Mouse (Mus musculus) midbrain, embryonic 10.5 days (tissue): Measurements from ENCODE around the gene Uckl1. TPM values are rescaled to one million over a fixed set of nuclear protein-coding genes. Genes with fewer than 3 reads are reported as not detected.

Source experiments
- DNase-seq: peaks from one replicate; pipeline ENCODE4 v3.0.0-alpha.2; 2017; ENCODE audit warnings: low spot score
- H3K27ac ChIP-seq: fragments of 300-500 bp; sonication (generic); replicated peaks from 2 replicates; pipeline ENCODE4 v1.5.1; 2016; ENCODE audit warnings: mild to moderate bottlenecking
- H3K27me3 ChIP-seq: fragments of 300-500 bp; sonication (generic); 2 replicates; pipeline ENCODE4 v1.6.1; 2016; ENCODE audit warnings: low read depth, mild to moderate bottlenecking; ENCODE audit not compliant: poor library complexity, severe bottlenecking
- H3K36me3 ChIP-seq: fragments of 300-500 bp; sonication (generic); 2 replicates; pipeline ENCODE4 v1.6.1; 2016; ENCODE audit warnings: mild to moderate bottlenecking, moderate library complexity
- H3K4me1 ChIP-seq: fragments of 300-500 bp; sonication (generic); 2 replicates; pipeline ENCODE4 v1.6.1; 2016
- H3K4me3 ChIP-seq: fragments of 300-500 bp; sonication (generic); 2 replicates; pipeline ENCODE4 v1.5.1; 2016; ENCODE audit warnings: mild to moderate bottlenecking, moderate library complexity
- H3K9me3 ChIP-seq: fragments of 300-500 bp; sonication (generic); replicated peaks from 2 replicates; pipeline ENCODE4 v1.6.1; 2016; ENCODE audit warnings: mild to moderate bottlenecking
- WGBS: fragments of 180-500 bp; shearing (Covaris S2); methylation state at CpG from one replicate; pipeline ENCODE4 v1.1.7; 2016; 5-methylcytosine and 5-hydroxymethylcytosine counted together
- polyA plus RNA-seq: library from polyadenylated mRNA; unstranded; fragments of >200 nt; fragmentation: Nextera tagmentation; extraction: Ambion mirVana; gene quantifications from 2 replicates; pipeline ENCODE4 v1.2.1, GENCODE M21; 2016

The Uckl1 gene
- polyA plus RNA-seq, 1 experiment from 2014 or later = 49.8 TPM

DNA sequence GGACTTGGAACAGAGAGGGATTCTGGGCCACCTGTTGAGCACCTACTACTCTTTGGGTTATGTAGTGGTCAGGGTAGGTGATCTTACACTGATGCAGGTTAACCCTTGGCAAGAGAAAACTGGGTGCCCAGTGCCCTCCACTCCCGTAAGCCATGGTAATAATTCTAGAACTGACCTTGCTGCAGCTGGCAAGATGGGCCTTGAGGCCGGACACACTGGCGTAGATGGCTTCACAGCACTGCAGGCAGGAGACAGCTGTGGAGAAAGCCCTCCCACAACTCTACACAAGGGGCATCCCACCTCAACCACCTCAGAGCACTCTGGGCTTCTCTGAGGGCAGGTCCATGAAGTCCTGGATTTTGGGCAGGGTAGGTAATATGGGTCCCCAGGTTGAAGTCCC, 1.4 kb upstream of the Uckl1 start:
- no peak overlapping the region for H3K4me3 ChIP-seq
- peaks cover 80% of the 10 kb centered on the region for H3K36me3 ChIP-seq
- DNase-seq = no peak
- 94% methylated on average over 3 of the region's 3 CpGs for WGBS
- H3K9me3 ChIP-seq = no peaks in the 10 kb centered on the region
- H3K27ac ChIP-seq = no peak overlapping the region
- peaks cover 21% of the 10 kb centered on the region for H3K4me1 ChIP-seq
- no peaks in the 10 kb centered on the region for H3K27me3 ChIP-seq

DNA sequence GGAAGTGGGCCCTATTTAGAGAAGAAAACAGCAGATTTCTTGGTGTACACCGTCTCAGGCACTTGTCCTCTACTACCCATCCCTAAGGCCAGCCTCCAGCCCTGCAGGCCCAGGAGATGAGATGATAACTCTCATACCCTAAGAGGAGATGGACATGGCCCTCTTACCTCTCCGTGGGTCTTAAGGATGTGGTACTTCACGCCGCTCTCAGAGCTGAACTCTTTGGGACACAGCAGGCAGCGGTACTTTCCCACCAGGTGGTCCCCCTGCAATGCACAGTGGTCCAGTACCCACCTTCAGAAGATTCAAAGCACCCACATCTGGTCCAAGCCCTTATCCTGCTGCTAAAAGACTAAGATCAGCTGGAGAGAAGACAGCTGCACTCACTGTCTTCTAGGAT, 814 bp upstream of the Uckl1 start:
- Histone ChIP-seq H3K27ac (no peak overlapping the region), H3K4me3 (no peak overlapping the region), H3K9me3 (no peaks in the 10 kb centered on the region), H3K4me1 (peaks cover 21% of the 10 kb centered on the region), H3K27me3 (no peaks in the 10 kb centered on the region), H3K36me3 (peaks cover 76% of the 10 kb centered on the region)
- DNase-seq = no peak
- 95% methylated on average over 5 of the region's 5 CpGs for WGBS

DNA sequence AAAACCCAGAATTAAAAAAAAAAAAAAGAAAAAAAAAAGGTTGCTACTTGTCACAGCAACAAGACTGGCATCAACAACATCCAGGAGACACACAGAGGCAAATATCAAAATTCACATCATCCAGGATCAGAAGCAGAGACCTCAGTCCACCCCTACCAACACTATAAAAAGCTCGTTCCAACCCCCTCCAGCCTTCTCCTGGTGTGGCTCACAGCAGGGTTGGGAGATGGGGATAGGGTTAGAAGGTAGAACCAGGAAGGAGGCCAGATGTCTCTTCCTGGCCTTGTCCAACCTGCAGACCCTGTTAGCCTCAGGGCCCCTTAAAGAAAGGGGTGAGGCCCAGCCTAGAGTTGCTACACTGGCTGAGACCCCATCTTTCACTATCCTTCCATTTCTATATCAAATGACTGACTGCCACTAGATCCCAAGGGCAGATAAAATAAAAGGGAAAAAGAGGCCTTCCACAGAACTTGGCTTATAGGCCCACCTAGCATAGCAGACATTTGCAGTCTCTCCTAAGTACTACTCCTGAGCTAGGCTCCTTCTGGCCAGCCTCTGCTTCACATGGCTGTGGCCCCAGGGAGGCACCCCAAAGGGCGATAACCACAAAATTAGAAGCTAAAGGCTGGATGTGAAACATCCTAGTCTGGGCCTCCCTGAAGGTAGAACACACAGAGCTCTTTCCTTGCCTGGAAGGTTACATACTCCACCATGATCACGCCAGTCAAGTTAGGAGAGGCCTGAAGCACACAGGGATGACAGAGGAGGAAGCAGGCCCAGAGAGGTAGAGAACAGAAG, 1.0 kb downstream of the Uckl1 start:
- no peak overlapping the region for H3K27ac ChIP-seq
- WGBS = 86% methylated on average over 3 of the region's 3 CpGs
- DNase-seq = peak; percentile 9
- H3K27me3 ChIP-seq = no peaks in the 10 kb centered on the region
- peaks cover 57% of the 10 kb centered on the region for H3K36me3 ChIP-seq
- H3K9me3 ChIP-seq = no peaks in the 10 kb centered on the region
- no peak overlapping the region for H3K4me3 ChIP-seq
- H3K4me1 ChIP-seq = peaks cover 23% of the 10 kb centered on the region

DNA sequence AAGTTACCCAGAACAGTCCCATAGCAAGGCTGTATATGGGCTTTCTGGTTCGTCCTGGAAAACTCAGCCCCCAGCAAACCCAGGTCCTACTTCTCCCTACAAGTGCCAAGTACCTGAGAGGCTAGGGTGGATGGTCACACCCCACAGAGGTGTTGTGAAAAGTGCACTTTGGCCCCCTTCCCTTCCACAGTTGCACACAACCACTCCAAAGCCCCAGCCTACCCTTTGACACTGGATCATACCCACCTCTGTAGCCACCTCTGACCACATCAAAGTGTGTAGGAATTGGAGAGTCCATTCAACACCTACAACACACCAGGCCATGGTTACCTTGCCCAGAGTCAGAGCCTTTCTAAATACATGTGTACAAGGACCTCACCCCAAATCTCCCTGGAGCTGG, 1.8 kb downstream of the Uckl1 start:
- H3K36me3 ChIP-seq = peaks cover 50% of the 10 kb centered on the region
- no peak overlapping the region for H3K4me3 ChIP-seq
- no peaks in the 10 kb centered on the region for H3K27me3 ChIP-seq
- no peak for DNase-seq
- 90% methylated on average over 1 of the region's 1 CpGs for WGBS
- H3K4me1 ChIP-seq = peaks cover 24% of the 10 kb centered on the region
- H3K27ac ChIP-seq = no peak overlapping the region
- no peaks in the 10 kb centered on the region for H3K9me3 ChIP-seq

DNA sequence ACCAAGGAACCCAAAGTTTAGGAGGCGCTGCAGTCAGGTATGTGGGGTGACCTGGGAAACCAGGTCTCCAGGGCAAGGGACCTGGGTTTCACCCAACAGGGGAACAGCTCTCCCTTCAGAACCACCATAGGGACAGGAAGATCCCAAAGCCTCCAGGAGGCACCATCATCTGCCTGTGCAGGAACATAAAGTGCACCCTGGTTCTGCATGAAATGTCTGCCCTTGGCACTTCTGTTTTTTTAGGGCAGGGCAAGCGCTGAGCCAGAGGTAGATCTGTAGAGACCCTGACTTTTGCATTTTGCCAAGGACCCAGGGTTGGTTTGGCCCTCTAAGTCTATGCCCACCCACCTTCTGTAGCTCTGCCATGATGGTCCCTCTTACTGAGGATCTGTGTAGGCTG, 2.3 kb downstream of the Uckl1 start:
- H3K4me3 ChIP-seq = peak overlapping the region; percentile 85; the same call in 1 of the 2 replicates
- 83% methylated on average over 2 of the region's 2 CpGs for WGBS
- H3K9me3 ChIP-seq = no peaks in the 10 kb centered on the region
- 0 out of 2 replicates have a peak overlapping the region, but pooled peaks have one; percentile 95 for H3K27ac ChIP-seq
- H3K27me3 ChIP-seq = no peaks in the 10 kb centered on the region
- DNase-seq = no peak
- H3K36me3 ChIP-seq = peaks cover 44% of the 10 kb centered on the region
- H3K4me1 ChIP-seq = peaks cover 26% of the 10 kb centered on the region

DNA sequence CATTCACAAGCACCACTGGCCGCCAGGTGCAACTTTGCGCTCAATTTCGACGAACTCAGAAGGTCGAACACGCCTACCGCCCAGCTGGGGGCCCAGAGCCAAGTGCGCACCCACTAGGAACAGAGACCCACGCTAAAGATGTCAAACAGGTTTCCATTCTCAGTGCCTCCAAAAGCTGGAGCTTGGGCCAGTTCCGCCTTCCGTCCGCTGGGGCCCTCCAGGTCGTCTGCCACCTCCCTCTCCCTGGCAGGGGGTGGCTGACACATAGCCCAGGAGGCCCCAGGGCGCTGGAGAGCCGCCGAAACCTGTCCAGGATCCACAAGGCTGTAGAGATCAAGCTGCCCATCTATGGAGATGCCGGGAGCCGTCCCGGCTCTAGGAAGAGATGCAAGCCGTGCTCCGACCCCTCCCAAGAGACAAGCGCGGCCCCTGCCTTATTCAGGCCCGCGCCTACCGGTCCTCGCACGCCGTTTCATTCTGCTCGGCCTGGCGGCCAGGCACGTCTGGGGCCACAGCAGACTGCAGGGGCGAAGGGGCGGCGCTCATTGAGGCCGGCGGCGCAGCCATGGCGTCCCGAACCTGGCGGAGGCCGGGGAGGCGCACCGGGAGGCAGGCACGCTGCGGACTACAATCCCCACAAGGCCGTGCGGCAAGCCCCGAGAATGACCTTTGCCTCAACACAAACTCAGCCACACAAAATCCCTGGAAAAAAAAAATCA, 3.1 kb downstream of the Uckl1 start:
- peak overlapping the region; percentile 85 for H3K4me3 ChIP-seq
- peaks cover 36% of the 10 kb centered on the region for H3K36me3 ChIP-seq
- peak; percentile 85 for DNase-seq
- no peaks in the 10 kb centered on the region for H3K27me3 ChIP-seq
- H3K4me1 ChIP-seq = peaks cover 26% of the 10 kb centered on the region
- under 1% methylated on average over 49 of the region's 49 CpGs for WGBS
- no peaks in the 10 kb centered on the region for H3K9me3 ChIP-seq
- peak overlapping the region; percentile 95 for H3K27ac ChIP-seq

DNA sequence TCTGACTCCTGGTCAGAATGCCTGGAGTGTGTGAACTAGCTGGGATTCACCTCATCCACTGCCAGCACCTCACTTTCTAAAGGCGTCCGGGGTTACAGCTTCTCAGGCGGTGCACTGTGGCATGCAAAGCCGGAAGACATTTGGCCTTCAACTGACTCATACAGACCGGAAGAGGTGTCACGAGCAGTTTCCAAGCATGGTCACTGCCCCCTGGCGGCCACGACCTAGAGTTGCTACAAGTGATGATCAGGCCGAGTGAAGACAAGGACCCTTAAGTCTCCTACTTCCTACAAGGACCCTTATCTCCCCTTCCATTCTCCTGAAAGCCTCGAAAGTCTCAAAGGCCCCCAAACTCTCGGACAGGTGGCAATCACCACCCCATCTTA, 3.7 kb downstream of the Uckl1 start:
- Histone ChIP-seq H3K27me3 (no peaks in the 10 kb centered on the region), H3K4me3 (peak overlapping the region; percentile 85), H3K36me3 (peaks cover 31% of the 10 kb centered on the region), H3K27ac (peak overlapping the region; percentile 95), H3K9me3 (no peaks in the 10 kb centered on the region), H3K4me1 (peaks cover 26% of the 10 kb centered on the region)
- DNase-seq = peak; percentile 88
- under 1% methylated on average over 11 of the region's 11 CpGs for WGBS

DNA sequence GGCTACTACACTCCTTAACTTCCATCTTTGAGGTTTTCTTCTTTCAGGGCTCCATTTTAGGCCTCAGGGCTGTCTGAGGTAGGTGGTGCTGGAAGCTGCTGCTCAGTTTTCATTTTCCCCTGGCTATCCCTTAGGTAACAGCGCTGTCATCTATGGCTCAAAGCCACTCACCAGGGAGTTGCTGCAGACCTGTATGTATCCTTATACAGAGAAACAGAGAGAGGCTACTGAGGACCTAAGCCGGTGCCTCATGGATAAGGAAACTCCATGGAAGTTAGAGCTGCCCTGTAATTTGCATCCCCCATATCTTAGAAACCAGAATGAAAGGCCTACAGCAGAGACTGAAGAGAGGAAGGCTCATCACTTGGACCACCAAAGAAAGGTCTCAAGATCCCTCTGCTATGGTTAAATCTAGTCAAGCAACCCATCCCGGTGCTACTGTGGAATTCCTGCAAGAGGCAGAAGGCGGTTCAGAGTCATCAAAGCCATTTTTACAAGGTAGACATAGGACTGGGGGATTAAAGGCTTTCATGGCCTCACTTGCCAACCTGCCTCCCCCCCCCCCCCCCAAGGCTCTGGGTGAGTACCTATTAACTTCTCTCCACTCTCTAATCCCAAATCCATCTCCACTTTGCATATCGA, 4.4 kb downstream of the Uckl1 start:
- WGBS = 78% methylated on average over 5 of the region's 5 CpGs
- H3K27me3 ChIP-seq = no peaks in the 10 kb centered on the region
- peak overlapping the region; percentile 85 for H3K4me3 ChIP-seq
- no peak for DNase-seq
- H3K9me3 ChIP-seq = no peaks in the 10 kb centered on the region
- H3K27ac ChIP-seq = peak overlapping the region; percentile 95
- peaks cover 23% of the 10 kb centered on the region for H3K36me3 ChIP-seq
- peaks cover 26% of the 10 kb centered on the region for H3K4me1 ChIP-seq

DNA sequence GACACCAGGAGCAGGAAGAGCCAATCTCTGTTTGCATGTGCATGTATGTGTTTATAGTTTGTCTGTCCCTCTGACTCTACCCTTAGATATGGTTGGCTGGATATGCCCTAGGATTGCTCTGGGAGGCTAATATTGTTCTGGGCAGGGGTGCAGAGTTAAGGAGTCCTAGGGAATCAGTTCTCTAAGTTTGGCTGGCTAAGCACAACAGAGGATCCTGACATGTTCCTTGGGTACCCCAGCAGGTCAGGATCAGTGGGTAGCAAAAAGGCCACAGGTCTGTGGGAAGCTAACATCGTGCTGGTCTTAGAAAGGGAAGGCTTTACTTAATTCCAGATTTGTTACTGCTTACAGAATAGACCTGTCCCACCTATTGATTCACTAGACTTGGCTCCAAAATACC, 5.0 kb downstream of the Uckl1 start:
- no peaks in the 10 kb centered on the region for H3K9me3 ChIP-seq
- WGBS = 92% methylated on average over 1 of the region's 1 CpGs
- no peak for DNase-seq

DNA sequence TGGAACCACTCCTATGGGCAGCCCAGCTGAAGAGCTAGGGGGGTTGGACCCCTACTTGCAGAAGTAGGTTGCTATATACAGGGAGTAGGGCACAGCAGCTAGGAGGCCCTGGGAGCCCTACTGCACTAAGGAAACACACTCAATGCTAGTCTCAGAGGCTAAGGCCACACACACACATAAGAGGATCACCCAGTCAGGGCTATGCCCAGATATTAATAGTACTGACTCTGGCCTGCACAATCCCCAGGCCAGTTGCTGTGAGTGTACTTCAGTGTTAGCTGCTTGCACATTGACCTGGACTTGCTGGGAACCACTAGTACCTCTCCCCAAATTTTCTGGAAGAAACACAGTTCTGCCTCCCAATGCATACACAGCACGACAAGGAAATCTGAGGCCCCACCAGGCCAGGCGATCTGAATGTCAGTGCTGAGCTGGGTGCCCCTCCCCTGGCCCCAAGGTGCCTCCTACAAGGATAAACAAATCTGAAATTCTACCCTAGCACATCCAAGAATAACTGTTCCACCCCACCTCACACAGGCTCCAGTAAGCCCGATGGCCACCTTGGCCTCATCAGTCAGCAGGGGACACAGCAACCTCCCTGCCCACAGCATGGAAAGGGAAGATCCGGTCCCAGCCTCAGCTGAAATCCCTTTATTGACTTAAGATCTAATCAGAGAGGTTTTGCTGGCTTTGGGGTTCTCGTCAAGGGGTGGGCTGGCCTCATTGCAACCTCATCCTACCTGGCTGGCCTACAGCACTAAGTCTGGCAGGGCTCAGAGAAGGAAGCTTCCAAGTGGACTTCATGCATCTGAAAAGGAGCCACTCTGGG, 5.7 kb downstream of the Uckl1 start:
- no peaks in the 10 kb centered on the region for H3K27me3 ChIP-seq
- WGBS = 73% methylated on average over 5 of the region's 5 CpGs
- H3K9me3 ChIP-seq = no peaks in the 10 kb centered on the region
- H3K36me3 ChIP-seq = peaks cover 18% of the 10 kb centered on the region
- no peak overlapping the region for H3K27ac ChIP-seq
- H3K4me3 ChIP-seq = no peak overlapping the region
- peak; percentile 10 for DNase-seq
- H3K4me1 ChIP-seq = peaks cover 26% of the 10 kb centered on the region

More for the DNA sequence above, 5.0 kb downstream of the Uckl1 start:
- peaks cover 18% of the 10 kb centered on the region for H3K36me3 ChIP-seq
- H3K4me3 ChIP-seq = no peak overlapping the region
- H3K4me1 ChIP-seq = peaks cover 26% of the 10 kb centered on the region
- no peak overlapping the region for H3K27ac ChIP-seq
- H3K27me3 ChIP-seq = no peaks in the 10 kb centered on the region

DNA sequence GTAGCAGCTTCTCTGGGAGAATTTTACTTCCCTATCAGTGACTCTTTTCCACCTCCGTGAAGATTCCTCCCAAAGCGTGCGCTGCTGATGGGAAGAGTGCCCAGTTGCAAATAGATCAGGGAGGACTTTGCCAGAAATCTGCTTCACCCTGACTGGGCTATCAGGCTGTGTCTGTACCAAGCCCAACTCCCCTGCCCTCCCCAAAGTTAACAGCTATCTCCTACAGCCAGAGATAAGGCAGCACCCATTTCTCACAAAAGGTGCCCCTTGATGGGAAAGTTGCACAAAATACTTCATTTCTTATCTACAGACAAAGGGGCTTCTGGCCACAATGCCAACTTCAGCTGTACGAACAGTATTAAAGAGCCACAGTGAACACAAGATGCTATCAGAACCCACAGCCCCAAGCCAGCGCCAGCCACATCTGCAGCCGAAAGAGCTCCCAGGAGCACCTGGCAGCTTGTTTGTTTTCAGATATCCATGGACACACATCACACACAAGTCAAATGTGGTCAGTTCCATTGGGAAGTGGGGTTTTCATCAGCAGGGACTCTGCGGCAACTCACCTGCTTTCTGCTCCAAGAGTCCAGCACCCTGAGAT, 6.6 kb downstream of the Uckl1 start:
- Histone ChIP-seq H3K9me3 (no peaks in the 10 kb centered on the region), H3K27ac (no peak overlapping the region), H3K27me3 (no peaks in the 10 kb centered on the region), H3K4me1 (peaks cover 26% of the 10 kb centered on the region), H3K4me3 (no peak overlapping the region), H3K36me3 (peaks cover 19% of the 10 kb centered on the region)
- DNase-seq = peak; percentile 11
- 85% methylated on average over 7 of the region's 7 CpGs for WGBS

DNA sequence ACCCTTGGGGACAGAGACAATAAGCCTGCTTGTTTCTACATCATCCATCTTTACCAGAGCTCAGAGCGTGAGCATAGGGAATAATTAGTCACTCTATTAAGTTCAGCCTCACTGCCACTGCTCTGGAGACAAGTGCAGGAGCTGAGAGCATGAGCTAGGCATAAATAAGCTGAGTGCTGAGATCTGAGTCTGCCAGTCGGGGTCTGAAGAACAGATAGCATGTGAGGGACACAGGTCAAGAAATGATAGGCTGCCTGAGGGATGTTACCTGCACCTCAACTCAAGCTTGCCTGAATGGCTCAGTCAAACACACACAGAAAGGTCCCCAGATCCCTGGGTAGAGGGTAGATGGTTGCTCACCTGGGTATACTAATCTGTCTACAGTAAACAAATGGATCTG, 7.6 kb downstream of the Uckl1 start:
- Histone ChIP-seq H3K4me1 (peaks cover 23% of the 10 kb centered on the region), H3K9me3 (no peaks in the 10 kb centered on the region), H3K27ac (no peak overlapping the region), H3K27me3 (no peaks in the 10 kb centered on the region), H3K36me3 (peaks cover 26% of the 10 kb centered on the region), H3K4me3 (no peak overlapping the region)
- 88% methylated on average over 2 of the region's 2 CpGs for WGBS
- DNase-seq = no peak
